Mouse (Mus musculus) heart, postnatal 0 days (tissue): ENCODE measurements around the gene Paics.

Source experiments
- CTCF ChIP-seq: IDR thresholded peaks from 2 replicates; pipeline ENCODE4 v1.5.1; 2016; ENCODE audit warnings: antibody characterized with exemption, control low read depth, low read depth
- EP300 ChIP-seq: IDR thresholded peaks from 2 replicates; pipeline ENCODE4 v1.6.1; 2016; ENCODE audit warnings: antibody characterized with exemption, low read depth

- TF ChIP-seq EP300 (no peak), CTCF (no peak)
These were observed 11.4 kb upstream of the Paics start for GRCm38 (mm10) chr5:76939717-76940116.
